Mouse (Mus musculus) hindbrain, postnatal 0 days (tissue): ENCODE data around the gene Wscd2. TPM values are rescaled to one million over a fixed set of nuclear protein-coding genes. Genes with fewer than 3 reads are reported as not detected.

Experiments used
- ATAC-seq: fragments of 200-750 bp; cut with Nextera tagmentation; 2 replicates; pipeline ENCODE4 v1.8.0; 2017; ENCODE audit warnings: mild to moderate bottlenecking, moderate TSS enrichment, moderate library complexity
- DNase-seq: peaks from one replicate; pipeline ENCODE4 v3.0.0-alpha.2; 2015; ENCODE audit warnings: low spot score
- H3K27ac ChIP-seq: fragments of 300-500 bp; sonication (generic); 2 replicates; pipeline ENCODE4 v1.5.1; 2014; ENCODE audit warnings: mild to moderate bottlenecking
- H3K27me3 ChIP-seq: fragments of 300-500 bp; sonication (generic); 2 replicates; pipeline ENCODE4 v1.6.1; 2014; ENCODE audit warnings: low read length, mixed read lengths; ENCODE audit not compliant: insufficient read depth
- H3K36me3 ChIP-seq: fragments of 300-500 bp; sonication (generic); 2 replicates; pipeline ENCODE4 v1.6.1; 2014; ENCODE audit warnings: low read length, mixed read lengths; ENCODE audit not compliant: insufficient read depth
- H3K4me1 ChIP-seq: fragments of 300-500 bp; sonication (generic); 2 replicates; pipeline ENCODE4 v1.6.1; 2014; ENCODE audit warnings: antibody characterized with exemption, low read length, mixed read lengths; ENCODE audit not compliant: insufficient read depth
- H3K4me2 ChIP-seq: fragments of 300-500 bp; sonication (generic); 2 replicates; pipeline ENCODE4 v1.6.1; 2014; ENCODE audit warnings: low read depth, mild to moderate bottlenecking, low read length, moderate library complexity, mixed read lengths
- H3K4me3 ChIP-seq: fragments of 300-500 bp; sonication (generic); 2 replicates; pipeline ENCODE4 v1.5.1; 2014; ENCODE audit warnings: low read length
- H3K9ac ChIP-seq: fragments of 300-500 bp; sonication (generic); replicated peaks from 2 replicates; pipeline ENCODE4 v1.6.1; 2014; ENCODE audit warnings: mild to moderate bottlenecking, low read length, moderate library complexity, mixed read lengths
- H3K9me3 ChIP-seq: fragments of 300-500 bp; sonication (generic); 2 replicates; pipeline ENCODE4 v1.6.1; 2016; ENCODE audit warnings: low read length, mixed read lengths
- CTCF ChIP-seq: IDR thresholded peaks from 2 replicates; pipeline ENCODE4 v1.5.1; 2016; ENCODE audit warnings: antibody characterized with exemption, control low read depth, low read depth
- WGBS: fragments of 180-500 bp; shearing (Covaris S2); extraction: QIAGEN DNeasy Blood & Tissue Kit; methylation state at CpG from one replicate; pipeline ENCODE4 v1.1.7; 2014; 5-methylcytosine and 5-hydroxymethylcytosine counted together
- polyA plus RNA-seq: library from polyadenylated mRNA; unstranded; fragments of >200 nt; fragmentation: Nextera tagmentation; extraction: Ambion mirVana; gene quantifications from 2 replicates; pipeline ENCODE4 v1.2.1, GENCODE M21; 2015
- total RNA-seq: library from RNA; depleted of rRNA; stranded (reverse); fragments of >200 nt; gene quantifications from 2 replicates; pipeline ENCODE4 v1.2.3, GENCODE M21; 2014

The Wscd2 gene
- total and polyA plus RNA-seq, 2 experiments from 2014 or later: 9.8 to 33.8 TPM

GRCm38 (mm10) chr5:113467072-113467471, 23.1 kb upstream of the Wscd2 start:
- Histone ChIP-seq H3K36me3 (no peaks in the 10 kb centered on the region), H3K4me3 (no peak overlapping the region), H3K4me1 (peaks cover 11% of the 10 kb centered on the region), H3K27me3 (no peaks in the 10 kb centered on the region), H3K4me2 (no peak overlapping the region), H3K9me3 (no peaks in the 10 kb centered on the region), H3K9ac (no peak overlapping the region), H3K27ac (no peak overlapping the region)
- TF ChIP-seq CTCF: no peak
- no peak for DNase-seq
- no peak for ATAC-seq
- WGBS: 28% methylated on average over 4 of the region's 4 CpGs

- TF ChIP-seq CTCF: no peak
- Histone ChIP-seq H3K4me2 (0 out of 2 replicates have a peak overlapping the region, but pooled peaks have one; percentile 3), H3K9me3 (no peaks in the 10 kb centered on the region), H3K27me3 (no peaks in the 10 kb centered on the region), H3K4me3 (no peak overlapping the region), H3K27ac (no peak overlapping the region), H3K9ac (no peak overlapping the region), H3K36me3 (no peaks in the 10 kb centered on the region), H3K4me1 (peaks cover 6% of the 10 kb centered on the region; the same call in 1 of the 2 replicates)
- DNase-seq: no peak
- 7% methylated on average over 8 of the region's 8 CpGs for WGBS
- no peak for ATAC-seq
Measured at GRCm38 (mm10) chr5:113467765-113468164, 22.4 kb upstream of the Wscd2 start.

GRCm38 (mm10) chr5:113468625-113469024, 21.5 kb upstream of the Wscd2 start:
- no peak overlapping the region for H3K4me2 ChIP-seq
- H3K27ac ChIP-seq: no peak overlapping the region
- peaks cover 6% of the 10 kb centered on the region; the same call in 1 of the 2 replicates for H3K4me1 ChIP-seq
- H3K36me3 ChIP-seq: no peaks in the 10 kb centered on the region
- WGBS: 63% methylated on average over 5 of the region's 5 CpGs
- H3K4me3 ChIP-seq: no peak overlapping the region
- no peak overlapping the region for H3K9ac ChIP-seq
- H3K9me3 ChIP-seq: no peaks in the 10 kb centered on the region
- no peak for ATAC-seq
- no peak for DNase-seq
- H3K27me3 ChIP-seq: no peaks in the 10 kb centered on the region
- no peak for TF ChIP-seq CTCF

- H3K4me1 ChIP-seq: peaks cover 6% of the 10 kb centered on the region; the same call in 1 of the 2 replicates
- ATAC-seq (peak; percentile 76), DNase-seq (no peak)
- H3K4me3 ChIP-seq: no peak overlapping the region
- WGBS: 93% methylated on average over 5 of the region's 5 CpGs
- no peaks in the 10 kb centered on the region for H3K27me3 ChIP-seq
- H3K4me2 ChIP-seq: no peak overlapping the region
- H3K9me3 ChIP-seq: no peaks in the 10 kb centered on the region
- TF ChIP-seq CTCF: no peak
- no peak overlapping the region for H3K27ac ChIP-seq
- H3K9ac ChIP-seq: no peak overlapping the region
- H3K36me3 ChIP-seq: no peaks in the 10 kb centered on the region
Measured at GRCm38 (mm10) chr5:113469231-113469630, 20.9 kb upstream of the Wscd2 start.

- no peak for DNase-seq
- no peak for TF ChIP-seq CTCF
- H3K27me3 ChIP-seq: no peaks in the 10 kb centered on the region
- ATAC-seq: no peak
- 80% methylated on average over 5 of the region's 5 CpGs for WGBS
- H3K27ac ChIP-seq: no peak overlapping the region
- H3K4me3 ChIP-seq: no peak overlapping the region
- H3K9ac ChIP-seq: no peak overlapping the region
- H3K9me3 ChIP-seq: no peaks in the 10 kb centered on the region
- peaks cover 6% of the 10 kb centered on the region; the same call in 1 of the 2 replicates for H3K4me1 ChIP-seq
- H3K36me3 ChIP-seq: no peaks in the 10 kb centered on the region
- no peak overlapping the region for H3K4me2 ChIP-seq
Measured at GRCm38 (mm10) chr5:113469826-113470225, 20.3 kb upstream of the Wscd2 start.

GRCm38 (mm10) chr5:113471417-113471816, 18.7 kb upstream of the Wscd2 start:
- ATAC-seq: no peak

GRCm38 (mm10) chr5:113472339-113472738, 17.8 kb upstream of the Wscd2 start:
- H3K36me3 ChIP-seq: no peaks in the 10 kb centered on the region
- no peak for TF ChIP-seq CTCF
- ATAC-seq (no peak), DNase-seq (no peak)
- H3K27ac ChIP-seq: no peak overlapping the region
- no peak overlapping the region for H3K4me3 ChIP-seq
- no peak overlapping the region for H3K9ac ChIP-seq
- 47% methylated on average over 7 of the region's 7 CpGs for WGBS
- H3K4me1 ChIP-seq: peaks cover 6% of the 10 kb centered on the region; the same call in 1 of the 2 replicates
- no peak overlapping the region for H3K4me2 ChIP-seq
- no peaks in the 10 kb centered on the region for H3K27me3 ChIP-seq
- H3K9me3 ChIP-seq: no peaks in the 10 kb centered on the region

More at GRCm38 (mm10) chr5:113471417-113471816, 18.7 kb upstream of the Wscd2 start:
- TF ChIP-seq CTCF: peak; percentile 63
- Histone ChIP-seq H3K4me3 (no peak overlapping the region), H3K4me1 (peaks cover 6% of the 10 kb centered on the region; the same call in 1 of the 2 replicates), H3K27me3 (no peaks in the 10 kb centered on the region), H3K9ac (no peak overlapping the region), H3K36me3 (no peaks in the 10 kb centered on the region), H3K9me3 (no peaks in the 10 kb centered on the region), H3K27ac (no peak overlapping the region), H3K4me2 (no peak overlapping the region)
- WGBS: 48% methylated on average over 4 of the region's 4 CpGs
- peak; percentile 48 for DNase-seq
